Mouse (Mus musculus) liver, embryonic 12.5 days (tissue): ENCODE measurements at regions not wholly inside any gene's neighbourhood (a gene's known extent, or its start where the extent isn't known, plus 50 kb on each side); places are given as distances from the start of the nearest gene placed in this dataset.

Experiments
- ATAC-seq: fragments of 200-750 bp; cut with Nextera tagmentation; 2 replicates; pipeline ENCODE4 v1.8.0; 2017; ENCODE audit warnings: moderate number of reproducible peaks, mild to moderate bottlenecking, moderate library complexity
- H3K27ac ChIP-seq: fragments of 300-500 bp; sonication (generic); 2 replicates; pipeline ENCODE4 v1.5.1; 2016; ENCODE audit warnings: mild to moderate bottlenecking
- H3K27me3 ChIP-seq: fragments of 300-500 bp; sonication (generic); replicated peaks from 2 replicates; pipeline ENCODE4 v1.6.1; 2016; ENCODE audit warnings: mild to moderate bottlenecking, moderate library complexity
- H3K36me3 ChIP-seq: fragments of 300-500 bp; sonication (generic); 2 replicates; pipeline ENCODE4 v1.6.1; 2016; ENCODE audit warnings: mild to moderate bottlenecking, moderate library complexity
- H3K4me1 ChIP-seq: fragments of 300-500 bp; sonication (generic); 2 replicates; pipeline ENCODE4 v1.6.1; 2016
- H3K4me2 ChIP-seq: fragments of 300-500 bp; sonication (generic); 2 replicates; pipeline ENCODE4 v1.6.1; 2016; ENCODE audit warnings: mild to moderate bottlenecking, moderate library complexity
- H3K4me3 ChIP-seq: fragments of 300-500 bp; sonication (generic); 2 replicates; pipeline ENCODE4 v1.5.1; 2016; ENCODE audit warnings: mild to moderate bottlenecking, moderate library complexity
- H3K9ac ChIP-seq: fragments of 300-500 bp; sonication (generic); 2 replicates; pipeline ENCODE4 v1.6.1; 2016; ENCODE audit warnings: mild to moderate bottlenecking, moderate library complexity
- H3K9me3 ChIP-seq: fragments of 300-500 bp; sonication (generic); replicated peaks from 2 replicates; pipeline ENCODE4 v1.6.1; 2016; ENCODE audit warnings: mild to moderate bottlenecking, moderate library complexity
- WGBS: fragments of 180-500 bp; shearing (Covaris S2); methylation state at CpG from one replicate; pipeline ENCODE4 v1.1.7; 2016; ENCODE audit not compliant: insufficient replicate concordance; 5-methylcytosine and 5-hydroxymethylcytosine counted together

DNA sequence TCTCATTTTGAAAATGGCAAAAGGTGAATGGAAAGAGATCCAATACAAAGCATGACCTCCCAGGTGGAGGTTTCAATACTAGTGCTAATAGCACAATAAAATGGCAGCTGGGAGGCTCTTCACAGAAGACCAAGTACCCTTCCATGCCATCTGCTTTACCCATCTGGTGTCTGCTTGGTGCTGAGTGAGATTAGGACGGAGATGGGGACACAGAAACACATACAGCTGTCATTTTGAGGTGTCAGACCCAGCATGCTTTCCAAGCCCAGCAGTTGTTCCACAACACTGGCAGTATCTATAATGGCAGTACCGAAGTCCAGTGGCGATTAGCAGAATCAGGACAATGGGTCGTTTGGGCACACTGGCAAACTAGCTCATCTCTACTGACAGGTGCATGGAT is 118.9 kb upstream of the 1700064H15Rik start:
- Histone ChIP-seq H3K4me1 (no peaks in the 10 kb centered on the region), H3K4me2 (no peak overlapping the region), H3K4me3 (no peak overlapping the region), H3K27me3 (no peaks in the 10 kb centered on the region), H3K27ac (no peak overlapping the region), H3K9ac (no peak overlapping the region), H3K9me3 (no peaks in the 10 kb centered on the region), H3K36me3 (no peaks in the 10 kb centered on the region)
- WGBS = 56% methylated on average over 4 of the region's 4 CpGs
- ATAC-seq = no peak

DNA sequence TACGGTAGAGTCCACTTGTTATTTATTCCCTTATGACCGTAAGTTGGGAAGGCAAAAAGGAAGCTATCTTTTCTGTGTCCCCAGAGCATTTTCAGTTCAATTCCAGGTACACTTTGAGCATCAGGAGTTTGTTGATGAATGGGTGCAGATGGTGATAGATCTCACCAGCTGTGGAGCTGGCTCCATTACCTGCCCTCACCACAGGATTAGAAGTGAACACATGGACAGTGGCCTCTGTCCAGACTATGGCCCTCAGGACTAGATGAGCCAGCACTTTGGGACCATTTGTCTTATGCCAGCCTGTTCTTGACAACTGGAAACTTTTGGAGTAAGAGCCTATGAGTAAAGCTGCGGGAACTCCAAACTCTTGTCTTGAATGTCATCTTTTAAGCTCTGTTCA is 123.5 kb upstream of the 1700064H15Rik start:
- no peaks in the 10 kb centered on the region for H3K9me3 ChIP-seq
- H3K36me3 ChIP-seq = no peaks in the 10 kb centered on the region
- no peaks in the 10 kb centered on the region for H3K4me1 ChIP-seq
- H3K27ac ChIP-seq = no peak overlapping the region
- H3K4me2 ChIP-seq = no peak overlapping the region
- 65% methylated on average over 3 of the region's 3 CpGs for WGBS
- H3K27me3 ChIP-seq = no peaks in the 10 kb centered on the region
- H3K9ac ChIP-seq = no peak overlapping the region
- H3K4me3 ChIP-seq = no peak overlapping the region
- ATAC-seq = no peak

DNA sequence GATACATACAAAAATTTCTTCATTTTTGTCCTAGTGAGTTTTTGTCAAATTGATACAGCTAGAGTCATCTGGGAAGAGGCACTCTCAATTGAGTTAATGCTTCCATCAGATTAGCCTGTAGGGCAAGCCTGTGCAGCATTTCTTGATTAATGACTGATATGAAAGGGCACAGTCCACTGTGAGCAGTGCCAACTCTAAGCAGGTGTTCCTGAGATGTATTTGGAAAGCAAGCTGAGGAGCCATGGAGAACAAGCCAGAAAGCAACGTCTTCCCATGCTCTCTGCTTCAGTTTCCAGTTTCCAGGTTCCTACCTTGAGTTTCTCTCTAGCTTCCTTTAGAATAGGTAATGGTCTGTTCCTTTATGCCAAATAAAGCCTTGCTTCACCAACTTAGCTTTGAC is 125.5 kb upstream of the 1700064H15Rik start:
- Histone ChIP-seq H3K4me3 (no peak overlapping the region), H3K4me2 (no peak overlapping the region), H3K9ac (no peak overlapping the region), H3K9me3 (no peaks in the 10 kb centered on the region), H3K36me3 (no peaks in the 10 kb centered on the region), H3K27ac (no peak overlapping the region), H3K27me3 (no peaks in the 10 kb centered on the region), H3K4me1 (no peaks in the 10 kb centered on the region)
- ATAC-seq = no peak
- 42% methylated on average over 1 of the region's 1 CpGs for WGBS

- H3K27me3 ChIP-seq = no peaks in the 10 kb centered on the region
- no peak overlapping the region for H3K27ac ChIP-seq
- no peak overlapping the region for H3K4me2 ChIP-seq
- H3K4me1 ChIP-seq = no peaks in the 10 kb centered on the region
- no peak overlapping the region for H3K4me3 ChIP-seq
- H3K9me3 ChIP-seq = no peaks in the 10 kb centered on the region
- 45% methylated on average over 2 of the region's 2 CpGs for WGBS
- no peak overlapping the region for H3K9ac ChIP-seq
- ATAC-seq = no peak
- no peaks in the 10 kb centered on the region for H3K36me3 ChIP-seq
Observed at GRCm38 (mm10) chr3:19754636-19755035, 126.2 kb upstream of the 1700064H15Rik start.

- Histone ChIP-seq H3K4me2 (no peak overlapping the region), H3K4me3 (no peak overlapping the region), H3K4me1 (no peaks in the 10 kb centered on the region), H3K9ac (no peak overlapping the region), H3K27me3 (no peaks in the 10 kb centered on the region), H3K27ac (no peak overlapping the region), H3K36me3 (no peaks in the 10 kb centered on the region), H3K9me3 (no peaks in the 10 kb centered on the region)
- no peak for ATAC-seq
- WGBS = 52% methylated on average over 3 of the region's 3 CpGs
Observed at GRCm38 (mm10) chr3:19755136-19755535, 126.7 kb upstream of the 1700064H15Rik start.

GRCm38 (mm10) chr3:19798543-19799106 is 158.2 kb upstream of the Cp start:
- Histone ChIP-seq H3K27ac (no peak overlapping the region), H3K27me3 (no peaks in the 10 kb centered on the region), H3K4me2 (no peak overlapping the region), H3K36me3 (no peaks in the 10 kb centered on the region), H3K9me3 (no peaks in the 10 kb centered on the region), H3K4me1 (no peaks in the 10 kb centered on the region), H3K9ac (no peak overlapping the region), H3K4me3 (no peak overlapping the region)
- ATAC-seq = no peak
- WGBS = 66% methylated on average over 1 of the region's 1 CpGs

GRCm38 (mm10) chr3:19810034-19810433 is 146.8 kb upstream of the Cp start:
- no peak overlapping the region for H3K4me3 ChIP-seq
- no peaks in the 10 kb centered on the region for H3K36me3 ChIP-seq
- WGBS = 36% methylated on average over 3 of the region's 3 CpGs
- no peaks in the 10 kb centered on the region for H3K27me3 ChIP-seq
- H3K4me1 ChIP-seq = no peaks in the 10 kb centered on the region
- H3K27ac ChIP-seq = no peak overlapping the region
- no peak overlapping the region for H3K9ac ChIP-seq
- H3K4me2 ChIP-seq = no peak overlapping the region
- ATAC-seq = no peak
- H3K9me3 ChIP-seq = no peaks in the 10 kb centered on the region

GRCm38 (mm10) chr3:19824904-19825303 is 131.9 kb upstream of the Cp start:
- Histone ChIP-seq H3K27me3 (no peaks in the 10 kb centered on the region), H3K27ac (no peak overlapping the region), H3K4me2 (no peak overlapping the region), H3K4me3 (no peak overlapping the region), H3K4me1 (no peaks in the 10 kb centered on the region), H3K36me3 (no peaks in the 10 kb centered on the region), H3K9ac (no peak overlapping the region), H3K9me3 (no peaks in the 10 kb centered on the region)
- ATAC-seq = no peak
- WGBS = 59% methylated on average over 1 of the region's 1 CpGs

- ATAC-seq = no peak
- no peak overlapping the region for H3K4me3 ChIP-seq
- H3K9ac ChIP-seq = no peak overlapping the region
- no peak overlapping the region for H3K4me2 ChIP-seq
- no peak overlapping the region for H3K27ac ChIP-seq
- WGBS = 73% methylated on average over 5 of the region's 5 CpGs
- H3K4me1 ChIP-seq = no peaks in the 10 kb centered on the region
- H3K36me3 ChIP-seq = no peaks in the 10 kb centered on the region
- H3K27me3 ChIP-seq = no peaks in the 10 kb centered on the region
- H3K9me3 ChIP-seq = no peaks in the 10 kb centered on the region
Observed at GRCm38 (mm10) chr3:19828518-19829246, 128.2 kb upstream of the Cp start.

- Histone ChIP-seq H3K9ac (no peak overlapping the region), H3K4me2 (no peak overlapping the region), H3K36me3 (no peaks in the 10 kb centered on the region), H3K4me3 (no peak overlapping the region), H3K9me3 (no peaks in the 10 kb centered on the region), H3K27ac (no peak overlapping the region), H3K27me3 (no peaks in the 10 kb centered on the region), H3K4me1 (no peaks in the 10 kb centered on the region)
- no peak for ATAC-seq
- WGBS = 59% methylated on average over 2 of the region's 2 CpGs
Observed at GRCm38 (mm10) chr3:19829752-19830151, 127.1 kb upstream of the Cp start.

DNA sequence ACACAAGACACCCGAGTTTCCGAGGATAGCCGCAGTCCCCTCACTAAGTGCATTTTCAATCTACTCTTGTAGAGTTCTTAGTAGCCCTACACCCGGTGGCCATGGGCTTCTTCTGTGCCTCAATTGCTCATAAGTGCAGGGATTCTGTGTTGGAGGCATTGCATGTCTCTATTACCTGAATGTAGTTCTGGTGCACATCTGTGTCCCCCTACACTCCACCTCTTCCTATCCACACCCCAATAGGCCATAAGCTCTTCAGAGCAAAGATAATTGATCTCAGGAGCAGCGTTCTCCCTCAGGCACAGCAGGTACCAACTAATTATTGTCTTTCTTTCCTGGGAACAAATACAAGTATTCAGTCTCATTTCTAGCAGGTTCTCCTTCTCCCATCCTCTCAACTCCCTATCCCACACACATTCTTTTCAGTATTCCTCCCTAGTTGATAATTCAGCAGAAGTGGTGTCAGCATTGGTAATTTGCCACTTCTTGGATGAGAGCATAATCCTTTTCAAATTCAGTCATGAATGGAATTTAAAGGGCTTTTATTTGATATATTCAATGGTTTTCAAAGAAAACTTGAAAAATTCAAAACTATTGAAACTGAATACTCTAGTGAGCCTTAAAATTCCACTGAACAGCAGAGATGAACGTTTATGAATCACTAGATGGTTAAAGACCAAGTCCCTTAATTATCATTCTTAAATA is 108.7 kb upstream of the Cp start:
- Histone ChIP-seq H3K4me3 (no peak overlapping the region), H3K4me1 (no peaks in the 10 kb centered on the region), H3K36me3 (no peaks in the 10 kb centered on the region), H3K27ac (no peak overlapping the region), H3K27me3 (no peaks in the 10 kb centered on the region), H3K4me2 (no peak overlapping the region), H3K9ac (no peak overlapping the region), H3K9me3 (no peaks in the 10 kb centered on the region)
- 63% methylated on average over 6 of the region's 6 CpGs for WGBS
- ATAC-seq = no peak

DNA sequence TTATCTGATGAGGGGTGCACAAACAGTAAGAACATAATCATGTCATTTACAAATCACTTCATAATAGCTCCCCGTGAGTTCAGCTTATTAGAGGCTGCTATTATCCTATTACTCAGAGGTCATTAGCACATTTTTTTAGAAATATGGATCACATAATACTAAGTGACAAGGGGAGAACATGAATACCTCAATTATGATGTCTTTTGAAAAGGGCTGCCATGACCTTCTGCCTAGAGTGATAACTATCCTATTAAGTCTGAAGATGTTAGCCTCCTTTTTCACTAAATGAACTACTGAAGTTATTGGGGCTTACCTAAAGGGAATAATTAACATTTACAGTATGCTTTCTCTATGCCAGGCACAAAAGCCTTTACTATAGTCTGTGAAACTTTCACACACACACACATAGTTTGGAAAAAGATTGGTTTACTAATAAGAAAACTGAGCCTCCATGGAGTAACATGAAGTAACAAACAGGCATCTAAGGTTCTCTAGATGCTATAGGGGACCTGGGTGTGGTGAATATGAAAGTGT is 108.1 kb upstream of the Cp start:
- Histone ChIP-seq H3K9ac (no peak overlapping the region), H3K4me2 (no peak overlapping the region), H3K36me3 (no peaks in the 10 kb centered on the region), H3K4me3 (no peak overlapping the region), H3K4me1 (no peaks in the 10 kb centered on the region), H3K9me3 (no peaks in the 10 kb centered on the region), H3K27ac (no peak overlapping the region), H3K27me3 (no peaks in the 10 kb centered on the region)
- 62% methylated on average over 1 of the region's 1 CpGs for WGBS
- ATAC-seq = no peak
